Mouse (Mus musculus): ENCODE results near the gene Ciapin1.

DNA sequence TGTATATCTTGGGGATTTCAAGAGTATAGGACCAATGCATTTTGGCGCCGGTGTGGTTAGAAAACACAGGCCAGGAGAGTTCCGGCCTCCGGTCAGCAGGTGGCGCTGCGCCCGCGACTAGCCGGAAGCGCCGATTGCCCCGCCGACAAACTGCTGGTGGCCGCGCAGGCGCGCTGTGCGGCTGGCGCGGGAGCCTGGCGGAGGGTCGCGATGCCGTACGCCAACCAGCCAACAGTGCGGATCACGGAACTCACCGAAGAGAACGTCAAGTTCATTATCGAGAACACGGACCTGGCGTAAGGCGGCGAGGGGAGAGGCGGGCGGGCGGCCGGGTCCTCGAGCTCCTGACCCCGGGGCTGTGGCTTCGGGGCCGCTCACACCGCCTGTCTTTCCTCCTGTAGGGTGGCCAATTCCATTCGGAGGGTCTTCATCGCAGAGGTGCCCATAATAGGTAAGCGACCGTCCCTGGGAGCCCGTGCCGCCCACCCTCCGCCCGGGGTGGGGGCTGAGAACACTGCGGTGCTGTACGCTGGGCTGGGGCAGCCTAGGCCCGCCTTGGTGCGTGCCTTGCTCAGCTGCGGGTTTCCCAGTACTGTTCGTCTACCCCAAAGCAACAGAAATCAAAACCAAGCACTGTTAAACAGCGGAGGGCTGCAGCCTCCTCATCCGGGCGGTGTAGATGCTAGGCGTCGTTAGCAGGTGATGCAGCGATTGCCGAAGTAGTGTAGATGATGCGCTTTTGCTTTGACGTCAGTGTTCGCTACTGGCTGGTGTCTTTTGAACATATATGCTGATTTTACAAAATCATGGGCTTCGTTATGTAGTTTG is 19.4 kb upstream of the Ciapin1 start, which contains the start of gene Polr2c:
- TF ChIP-seq CTCF (IDR thresholded peaks at IDR 0.05; ENCODE audit: insufficient read depth, low read length) (peak; percentile 56), POLR2A (IDR thresholded peaks at IDR 0.05; ENCODE audit: borderline replicate concordance, extremely low read depth, low read depth, low read length) (peak; percentile 79; the same call in 1 of the 2 replicates)

All from lung, adult 2 months (tissue).